Mouse (Mus musculus): ENCODE data around the gene Ippk.

GRCm38 (mm10) chr13:49465875-49466274 is 44.8 kb downstream of the Ippk start:
- no peak for TF ChIP-seq CTCF (IDR thresholded peaks at IDR 0.05; ENCODE audit: low read depth, low read length)
- no peak for TF ChIP-seq POLR2A (IDR thresholded peaks at IDR 0.05; ENCODE audit: extremely low read depth, insufficient read depth, low read length)

Measured in liver, adult 2 months (tissue).